Mouse (Mus musculus): ENCODE results near the gene Igfbp3. TPM values are rescaled to one million over a fixed set of nuclear protein-coding genes. Genes with fewer than 3 reads are reported as not detected.

The Igfbp3 gene
- 7.6 and 8.3 TPM in 2 replicates for polyA plus RNA-seq (2016; fragmentation: Nextera tagmentation; extraction: Ambion mirVana)

DNA sequence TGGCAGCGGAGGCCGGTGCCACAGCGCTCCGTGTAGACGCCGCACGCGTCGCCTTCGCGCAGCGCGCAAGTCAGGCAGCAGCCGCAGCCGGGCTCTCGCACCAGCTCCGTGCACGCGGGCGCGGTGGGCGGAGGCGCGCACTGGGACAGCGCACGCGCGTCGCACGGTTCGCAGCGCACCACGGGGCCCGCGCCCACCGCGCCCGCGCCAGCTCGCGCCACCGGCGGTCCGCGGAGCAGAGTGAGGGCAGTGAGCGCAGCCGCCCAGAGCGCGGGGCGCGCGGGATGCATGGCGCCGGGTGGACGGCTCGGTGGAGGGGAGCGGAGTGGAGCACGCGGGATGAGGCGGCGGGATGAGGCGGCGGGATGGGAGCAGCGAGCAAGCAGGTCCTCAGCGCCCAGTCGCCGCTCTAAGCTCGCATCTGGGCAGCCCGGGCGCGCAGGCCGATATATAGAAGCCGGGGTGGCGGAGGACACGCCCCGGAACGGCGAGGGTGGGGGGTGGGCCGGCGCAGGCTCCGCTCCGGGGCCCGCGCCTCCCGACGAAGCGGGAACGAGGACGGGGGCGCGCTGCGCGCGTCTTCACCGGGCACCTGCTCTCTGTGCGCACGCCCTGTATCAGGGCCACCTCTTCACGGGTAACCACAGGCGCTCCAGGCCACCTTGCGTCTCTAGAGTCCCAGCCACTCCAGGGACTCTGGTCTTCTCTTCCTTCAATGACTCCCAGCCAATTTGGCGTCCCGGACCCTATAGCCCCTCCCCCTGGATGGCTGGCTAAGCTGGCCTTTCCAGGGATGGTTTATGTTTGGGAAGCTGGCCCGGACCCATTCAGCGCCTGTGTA, at the start of gene Igfbp3:
Gene Igfbp3, minus strand, starts transcription at position 423 of the 841 bp plus-strand sequence.
- peak within 1 kb of the TSS; percentile 69 for H3K9ac ChIP-seq (replicated peaks)
- peak within 1 kb of the TSS; percentile 66 for H3K4me3 ChIP-seq
- peak; percentile 89 for ATAC-seq (ENCODE audit: low FRiP score, low read depth)
- peaks cover 44% of the 10 kb centered on the region for H3K27me3 ChIP-seq
- no peaks in the 10 kb centered on the region for H3K9me3 ChIP-seq
- H3K36me3 ChIP-seq = no peaks in the 10 kb centered on the region
- WGBS = under 1% methylated on average over 89 of the region's 104 CpGs
- peak within 1 kb of the TSS; percentile 60 for H3K27ac ChIP-seq (replicated peaks)
- peak within 1 kb of the TSS; percentile 88 for H3K4me2 ChIP-seq (replicated peaks)
- H3K4me1 ChIP-seq = peaks cover 15% of the 10 kb centered on the region

DNA sequence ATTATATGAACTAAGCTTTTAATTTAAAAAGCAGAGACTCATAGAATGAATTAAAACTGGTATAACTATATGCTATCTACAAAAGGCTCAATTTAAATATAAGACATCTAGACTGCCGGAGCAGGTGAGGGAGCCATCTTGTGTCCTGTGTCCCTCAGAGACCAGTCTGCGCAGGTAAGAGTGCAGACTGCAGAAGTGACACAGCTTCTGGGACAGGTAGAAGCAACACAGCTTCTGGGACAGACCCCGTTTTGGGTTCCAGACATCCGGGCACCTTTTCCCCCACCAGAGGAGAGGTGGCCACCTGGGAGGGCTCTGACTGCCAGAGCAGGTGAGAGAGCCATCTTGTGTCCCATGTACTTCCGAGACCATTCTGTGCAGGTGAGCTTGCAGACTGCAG, 37.1 kb upstream of the Igfbp3 start:
- 93% methylated on average over 5 of the region's 5 CpGs for whole genome bisulfite sequencing
- H3K36me3 ChIP-seq = no peaks in the 10 kb centered on the region
- H3K9me3 ChIP-seq = no peaks in the 10 kb centered on the region
- H3K27ac ChIP-seq (replicated peaks) = no peak overlapping the region
- no peak overlapping the region for H3K4me3 ChIP-seq
- ATAC-seq (ENCODE audit: low FRiP score, low read depth) = no peak
- H3K9ac ChIP-seq (replicated peaks) = no peak overlapping the region
- no peaks in the 10 kb centered on the region for H3K4me1 ChIP-seq
- no peak overlapping the region for H3K4me2 ChIP-seq (replicated peaks)
- no peaks in the 10 kb centered on the region for H3K27me3 ChIP-seq

DNA sequence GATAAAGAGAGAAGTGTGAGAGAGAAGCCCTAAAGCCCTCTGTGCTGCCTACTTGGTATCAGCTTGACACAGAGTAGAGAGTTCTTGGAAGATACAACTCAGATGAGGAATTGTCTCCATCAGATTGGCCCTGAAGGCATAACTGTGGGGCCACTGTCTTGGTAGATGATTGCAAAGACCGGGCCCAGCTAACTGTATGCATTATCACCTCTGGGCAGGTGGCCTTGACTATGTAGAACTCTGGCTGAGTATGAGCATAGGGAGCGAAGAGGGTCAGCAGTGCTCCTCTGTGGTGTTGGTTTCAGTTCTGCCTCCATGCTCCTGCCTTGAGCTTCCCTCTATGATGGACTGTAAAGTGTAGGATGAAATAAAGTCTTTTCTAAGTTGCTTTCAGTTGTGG, 36.7 kb upstream of the Igfbp3 start:
- no peaks in the 10 kb centered on the region for H3K9me3 ChIP-seq

GRCm38 (mm10) chr11:7244782-7245181, 31.1 kb upstream of the Igfbp3 start:
- Histone ChIP-seq H3K9ac (replicated peaks) (no peak overlapping the region), H3K4me1 (no peaks in the 10 kb centered on the region), H3K4me3 (no peak overlapping the region), H3K27ac (replicated peaks) (no peak overlapping the region), H3K9me3 (no peaks in the 10 kb centered on the region), H3K27me3 (no peaks in the 10 kb centered on the region), H3K4me2 (replicated peaks) (no peak overlapping the region), H3K36me3 (no peaks in the 10 kb centered on the region)
- no peak for ATAC-seq (ENCODE audit: low FRiP score, low read depth)
- 83% methylated on average over 1 of the region's 1 CpGs for WGBS

More for the DNA sequence above, 36.7 kb upstream of the Igfbp3 start:
- no peak overlapping the region for H3K4me2 ChIP-seq (replicated peaks)
- no peak for ATAC-seq (ENCODE audit: low FRiP score, low read depth)
- no peak overlapping the region for H3K9ac ChIP-seq (replicated peaks)
- H3K27me3 ChIP-seq = no peaks in the 10 kb centered on the region
- no peak overlapping the region for H3K4me3 ChIP-seq
- no peaks in the 10 kb centered on the region for H3K36me3 ChIP-seq
- 85% methylated on average over 2 of the region's 2 CpGs for WGBS
- no peaks in the 10 kb centered on the region for H3K4me1 ChIP-seq
- no peak overlapping the region for H3K27ac ChIP-seq (replicated peaks)

DNA sequence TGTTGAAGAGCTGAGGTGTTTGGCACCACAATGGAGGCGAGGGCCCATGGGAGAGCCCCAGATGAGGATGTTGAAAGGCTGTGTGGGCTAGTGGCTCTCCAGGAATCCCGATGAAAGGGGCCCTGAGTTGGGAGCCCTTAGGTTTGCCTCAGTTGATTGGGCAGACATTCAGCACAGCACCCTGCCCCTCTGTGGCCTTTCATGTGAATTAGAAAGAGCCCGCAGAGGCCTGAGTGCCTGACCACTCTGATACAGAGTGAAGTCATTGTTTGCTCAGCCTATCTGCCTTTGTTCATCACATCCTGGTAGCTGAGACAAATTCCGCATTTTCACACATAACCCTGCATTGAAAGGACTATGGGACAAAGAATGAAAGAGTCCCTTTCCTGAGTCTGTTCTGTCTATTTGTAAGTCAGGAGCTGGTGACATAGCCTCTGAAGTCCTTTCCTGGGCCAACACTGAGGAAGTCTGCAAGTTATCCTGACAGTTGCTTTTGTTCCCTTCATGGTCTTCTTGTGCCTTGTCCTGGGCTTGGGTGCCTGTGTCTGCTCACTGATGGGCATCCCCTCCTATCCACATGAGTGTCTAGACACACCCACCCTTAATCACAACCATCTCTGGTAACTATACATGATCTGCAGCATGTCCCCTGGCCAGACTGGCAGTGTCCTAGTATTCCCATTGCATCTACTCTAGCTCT, 25.5 kb upstream of the Igfbp3 start:
- Histone ChIP-seq H3K4me1 (no peaks in the 10 kb centered on the region), H3K9me3 (no peaks in the 10 kb centered on the region), H3K36me3 (no peaks in the 10 kb centered on the region), H3K4me3 (no peak overlapping the region), H3K9ac (replicated peaks) (no peak overlapping the region), H3K27me3 (no peaks in the 10 kb centered on the region), H3K27ac (replicated peaks) (no peak overlapping the region), H3K4me2 (replicated peaks) (no peak overlapping the region)
- WGBS = 62% methylated on average over 4 of the region's 4 CpGs
- ATAC-seq (ENCODE audit: low FRiP score, low read depth) = no peak

DNA sequence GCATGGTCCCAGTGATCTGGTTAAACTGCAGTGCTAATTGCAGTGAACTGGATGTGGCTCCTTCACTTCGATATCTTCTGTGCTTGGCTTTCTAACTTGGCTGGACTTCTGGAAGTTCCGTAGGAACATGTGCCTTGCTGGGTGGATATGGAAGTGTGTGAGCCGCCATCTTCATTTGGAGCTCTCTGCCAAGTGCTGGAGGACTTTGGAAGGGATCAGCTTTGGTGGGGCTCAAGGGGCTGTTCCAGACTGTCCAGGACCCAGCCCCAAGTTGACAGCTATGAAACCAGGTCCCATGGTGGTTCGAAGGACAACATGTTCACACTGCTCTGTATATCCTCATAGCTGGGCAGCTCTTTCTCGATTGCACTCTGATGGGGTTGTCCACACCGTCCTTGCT, 24.8 kb upstream of the Igfbp3 start:
- Histone ChIP-seq H3K9me3 (no peaks in the 10 kb centered on the region), H3K27ac (replicated peaks) (no peak overlapping the region), H3K9ac (replicated peaks) (no peak overlapping the region), H3K36me3 (no peaks in the 10 kb centered on the region), H3K27me3 (no peaks in the 10 kb centered on the region), H3K4me1 (no peaks in the 10 kb centered on the region), H3K4me3 (no peak overlapping the region), H3K4me2 (replicated peaks) (no peak overlapping the region)
- ATAC-seq (ENCODE audit: low FRiP score, low read depth) = no peak
- WGBS = 94% methylated on average over 6 of the region's 6 CpGs

- no peaks in the 10 kb centered on the region for H3K4me1 ChIP-seq
- no peak overlapping the region for H3K4me3 ChIP-seq
- WGBS = 83% methylated on average over 6 of the region's 6 CpGs
- H3K27ac ChIP-seq (replicated peaks) = no peak overlapping the region
- H3K36me3 ChIP-seq = no peaks in the 10 kb centered on the region
- H3K4me2 ChIP-seq (replicated peaks) = no peak overlapping the region
- no peaks in the 10 kb centered on the region for H3K27me3 ChIP-seq
- no peaks in the 10 kb centered on the region for H3K9me3 ChIP-seq
- no peak for ATAC-seq (ENCODE audit: low FRiP score, low read depth)
- no peak overlapping the region for H3K9ac ChIP-seq (replicated peaks)
Observed at GRCm38 (mm10) chr11:7237712-7238111, 24.0 kb upstream of the Igfbp3 start.

DNA sequence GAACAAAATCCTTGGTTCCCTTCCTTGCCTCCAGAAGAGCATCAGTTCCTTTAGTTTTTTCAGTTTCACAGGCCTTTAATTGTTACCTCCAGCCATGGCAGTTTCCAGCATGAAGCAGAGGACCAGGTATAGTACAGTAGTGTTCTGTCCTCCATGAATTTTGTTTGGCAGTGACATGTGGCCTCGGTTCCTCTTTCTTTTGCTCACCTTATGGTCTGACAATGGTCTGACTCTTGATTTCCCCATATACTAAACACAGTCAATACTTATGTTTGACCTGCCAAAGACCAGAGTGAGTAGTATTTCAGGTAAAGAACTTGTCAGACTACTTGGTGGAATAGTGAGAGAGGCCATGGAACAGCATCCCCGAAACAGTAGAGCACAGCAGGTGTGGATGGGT, 23.0 kb upstream of the Igfbp3 start:
- Histone ChIP-seq H3K4me1 (no peaks in the 10 kb centered on the region), H3K27me3 (no peaks in the 10 kb centered on the region), H3K9me3 (no peaks in the 10 kb centered on the region), H3K36me3 (no peaks in the 10 kb centered on the region), H3K27ac (replicated peaks) (no peak overlapping the region), H3K4me2 (replicated peaks) (no peak overlapping the region), H3K4me3 (no peak overlapping the region), H3K9ac (replicated peaks) (no peak overlapping the region)
- WGBS = 95% methylated on average over 2 of the region's 2 CpGs
- no peak for ATAC-seq (ENCODE audit: low FRiP score, low read depth)

DNA sequence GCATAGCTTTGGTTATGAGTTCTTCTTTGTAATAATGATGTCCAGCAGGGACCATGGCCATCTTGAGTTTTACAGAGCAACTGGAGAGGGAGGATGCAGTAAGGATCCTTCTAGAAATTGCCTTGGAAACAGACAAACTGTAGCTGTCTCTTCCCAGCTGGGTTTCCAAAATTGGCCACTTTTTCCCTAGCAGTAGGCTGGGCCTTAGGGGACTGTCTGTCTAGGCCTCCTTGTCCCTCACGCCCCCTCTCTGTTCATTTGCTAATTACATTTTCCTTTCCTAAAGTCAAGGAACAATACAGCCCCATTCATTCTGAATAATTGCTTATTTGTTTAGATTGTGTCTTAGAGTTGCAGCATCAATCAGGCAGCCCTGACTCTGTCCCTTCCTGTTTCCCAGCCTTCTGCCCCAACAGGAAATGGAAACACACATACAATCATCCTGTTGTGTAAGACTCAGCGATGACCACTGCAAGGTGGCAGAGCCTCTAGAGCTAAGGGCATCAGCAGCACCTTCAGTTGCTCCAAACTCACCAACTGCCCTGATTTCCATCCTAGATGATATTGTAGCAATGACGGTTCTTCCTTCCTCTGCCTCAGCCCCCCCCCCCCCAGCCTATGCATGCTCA, 21.4 kb upstream of the Igfbp3 start:
- Histone ChIP-seq H3K4me3 (no peak overlapping the region), H3K4me2 (replicated peaks) (no peak overlapping the region), H3K36me3 (no peaks in the 10 kb centered on the region), H3K27me3 (no peaks in the 10 kb centered on the region), H3K9me3 (no peaks in the 10 kb centered on the region), H3K27ac (replicated peaks) (no peak overlapping the region), H3K9ac (replicated peaks) (no peak overlapping the region), H3K4me1 (no peaks in the 10 kb centered on the region)
- WGBS = 65% methylated on average over 3 of the region's 3 CpGs
- no peak for ATAC-seq (ENCODE audit: low FRiP score, low read depth)

GRCm38 (mm10) chr11:7234436-7234835, 20.7 kb upstream of the Igfbp3 start:
- ATAC-seq (ENCODE audit: low FRiP score, low read depth) = no peak
- no peaks in the 10 kb centered on the region for H3K4me1 ChIP-seq
- no peaks in the 10 kb centered on the region for H3K27me3 ChIP-seq
- H3K9me3 ChIP-seq = no peaks in the 10 kb centered on the region
- H3K9ac ChIP-seq (replicated peaks) = no peak overlapping the region
- no peak overlapping the region for H3K4me2 ChIP-seq (replicated peaks)
- H3K36me3 ChIP-seq = no peaks in the 10 kb centered on the region
- 58% methylated on average over 1 of the region's 1 CpGs for WGBS
- H3K27ac ChIP-seq (replicated peaks) = no peak overlapping the region
- no peak overlapping the region for H3K4me3 ChIP-seq

DNA sequence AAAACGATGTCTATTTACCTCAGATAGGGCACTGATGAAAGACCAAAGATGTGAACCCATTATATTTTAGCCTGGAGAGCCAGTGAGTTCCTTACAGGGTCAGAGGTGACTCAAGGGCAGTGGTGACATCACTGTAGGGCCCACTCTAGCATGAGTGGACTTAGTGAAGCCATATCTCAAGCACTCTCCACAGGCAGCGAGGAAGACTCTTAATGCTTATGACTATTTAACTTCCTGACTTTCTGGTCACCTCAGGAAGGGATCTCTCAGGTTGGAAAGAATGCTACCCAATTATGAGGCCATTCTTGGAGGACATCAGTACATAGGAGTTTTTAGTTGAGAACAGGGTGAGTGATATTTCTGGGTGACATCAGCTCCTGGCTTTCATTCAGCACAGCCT, 19.6 kb upstream of the Igfbp3 start:
- H3K27ac ChIP-seq (replicated peaks) = no peak overlapping the region
- no peaks in the 10 kb centered on the region for H3K4me1 ChIP-seq
- H3K9me3 ChIP-seq = no peaks in the 10 kb centered on the region
- H3K36me3 ChIP-seq = no peaks in the 10 kb centered on the region
- WGBS = 93% methylated on average over 2 of the region's 2 CpGs
- H3K4me3 ChIP-seq = no peak overlapping the region
- H3K27me3 ChIP-seq = no peaks in the 10 kb centered on the region
- no peak overlapping the region for H3K4me2 ChIP-seq (replicated peaks)
- no peak overlapping the region for H3K9ac ChIP-seq (replicated peaks)
- no peak for ATAC-seq (ENCODE audit: low FRiP score, low read depth)

GRCm38 (mm10) chr11:7231958-7232357, 18.2 kb upstream of the Igfbp3 start:
- WGBS = 95% methylated on average over 4 of the region's 4 CpGs
- Histone ChIP-seq H3K4me3 (no peak overlapping the region), H3K4me2 (replicated peaks) (no peak overlapping the region), H3K9ac (replicated peaks) (no peak overlapping the region), H3K4me1 (no peaks in the 10 kb centered on the region), H3K9me3 (no peaks in the 10 kb centered on the region), H3K27ac (replicated peaks) (no peak overlapping the region), H3K27me3 (no peaks in the 10 kb centered on the region), H3K36me3 (no peaks in the 10 kb centered on the region)
- no peak for ATAC-seq (ENCODE audit: low FRiP score, low read depth)
